Mouse (Mus musculus) heart, adult 10 weeks (tissue): Measurements from ENCODE around the gene Vdr. TPM values are rescaled to one million over a fixed set of nuclear protein-coding genes. Genes with fewer than 3 reads are reported as not detected.

Source experiments
- polyA plus RNA-seq: library from polyadenylated mRNA; stranded (reverse); fragments of 350-450 nt; fragmentation: Illumina TruSeq; extraction: RNeasy Lipid Tissue Mini Kit (QIAGEN cat#74804); gene quantifications from one replicate; pipeline ENCODE4 v1.2.3, GENCODE M21; 2014; ENCODE audit warnings: low read depth, low replicate concordance

Gene Vdr
- polyA plus RNA-seq, result 2.2 TPM

GRCm38 (mm10) chr15:97910530-97910929 is at the start of gene Vdr:
Gene Vdr, minus strand, starts transcription at chr15:97910630.

DNA sequence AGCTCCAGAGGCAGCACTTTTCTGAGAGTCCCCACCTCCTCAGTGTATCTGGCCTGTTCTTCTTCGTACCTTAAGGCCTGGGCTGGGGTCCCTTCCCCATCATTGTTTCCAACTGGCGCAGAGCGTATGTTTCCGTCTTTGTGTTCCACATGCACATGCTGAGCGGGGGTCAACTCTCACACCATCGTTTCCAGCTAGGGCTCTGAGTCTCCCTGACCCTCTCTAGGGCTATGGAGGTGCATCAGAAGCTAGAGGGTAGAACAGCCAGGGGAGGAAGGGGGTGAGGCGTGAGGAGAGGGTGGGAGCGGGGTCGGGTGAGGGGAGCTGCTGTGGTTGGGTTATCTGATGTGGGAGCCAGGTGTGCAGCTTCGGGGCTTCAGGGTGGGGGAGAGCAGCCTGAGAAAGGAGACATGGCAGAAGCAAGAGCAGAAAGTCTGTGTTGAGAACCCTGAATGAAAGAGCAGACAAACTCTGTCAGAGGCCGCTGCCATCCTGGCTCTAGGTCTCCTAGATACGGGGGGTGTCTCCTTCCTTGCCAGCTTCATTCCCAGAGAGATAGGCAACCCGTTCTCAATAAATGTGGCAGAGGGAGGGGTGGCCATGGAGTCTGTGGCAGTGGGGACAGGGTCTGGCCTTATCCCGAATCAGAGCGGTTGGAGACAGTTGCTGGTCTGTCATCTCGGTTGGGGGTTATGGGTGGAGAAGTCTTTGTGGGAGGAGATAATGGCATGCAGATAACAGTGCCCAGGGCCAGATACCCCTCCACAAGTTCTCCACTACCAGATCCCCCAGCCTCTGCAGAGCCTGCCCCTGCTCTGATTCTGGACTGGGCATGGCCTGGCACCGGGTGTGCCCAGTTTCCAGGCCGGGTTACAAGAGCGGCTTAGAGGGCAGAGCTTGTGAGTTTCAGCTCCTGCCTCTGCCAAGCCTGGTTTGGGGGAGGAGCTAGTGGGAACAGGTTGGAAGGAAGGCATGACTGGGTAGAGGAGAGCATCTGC is 66.1 kb downstream of the Vdr start, which contains the start of gene Hdac7:
Hdac7 (minus strand) TSS at position 466 of the 998 bp plus-strand sequence.

Other genes with a start within 250 kb of the Vdr start
- 18.2 TPM for gene Rpap3, start 204.8 kb downstream of the Vdr start, polyA plus RNA-seq
- gene Endou, start 179.3 kb downstream of the Vdr start, polyA plus RNA-seq, result 2.2 TPM
- gene Rapgef3, start 142.7 kb downstream of the Vdr start, polyA plus RNA-seq, result 32.2 TPM
- 73.2 TPM for gene Slc48a1, start 132.1 kb downstream of the Vdr start, polyA plus RNA-seq
- gene Hdac7, start 66.1 kb downstream of the Vdr start, polyA plus RNA-seq, result 46.5 TPM
- gene Tmem106c, start 53.6 kb upstream of the Vdr start, polyA plus RNA-seq, result 16.1 TPM
- gene Col2a1, start 94.1 kb upstream of the Vdr start, polyA plus RNA-seq, result not detected
- gene Pfkm, start 182.0 kb upstream of the Vdr start, polyA plus RNA-seq, result 729 TPM
- 10.9 TPM for gene Senp1, start 183.1 kb upstream of the Vdr start, polyA plus RNA-seq